Mouse (Mus musculus) heart, embryonic 15.5 days (tissue): ENCODE measurements around the gene Dpp6. TPM values are rescaled to one million over a fixed set of nuclear protein-coding genes. Genes with fewer than 3 reads are reported as not detected.

Source experiments
- ATAC-seq: fragments of 200-750 bp; cut with Nextera tagmentation; replicated peaks from 2 replicates; pipeline ENCODE4 v1.8.0; 2017; ENCODE audit warnings: low read depth, moderate TSS enrichment; ENCODE audit not compliant: insufficient number of reproducible peaks, insufficient read depth, low FRiP score
- H3K27ac ChIP-seq: fragments of 300-500 bp; sonication (generic); 2 replicates; pipeline ENCODE4 v1.5.1; 2015; ENCODE audit warnings: mild to moderate bottlenecking, inconsistent platforms
- H3K27me3 ChIP-seq: fragments of 300-500 bp; sonication (generic); 2 replicates; pipeline ENCODE4 v1.6.1; 2015; ENCODE audit warnings: inconsistent platforms
- H3K36me3 ChIP-seq: fragments of 300-500 bp; sonication (generic); 2 replicates; pipeline ENCODE4 v1.6.1; 2015; ENCODE audit warnings: mild to moderate bottlenecking, inconsistent platforms
- H3K4me1 ChIP-seq: fragments of 300-500 bp; sonication (generic); replicated peaks from 2 replicates; pipeline ENCODE4 v1.6.1; 2015; ENCODE audit warnings: inconsistent platforms
- H3K4me2 ChIP-seq: fragments of 300-500 bp; sonication (generic); 2 replicates; pipeline ENCODE4 v1.6.1; 2015; ENCODE audit warnings: inconsistent platforms, mild to moderate bottlenecking, moderate library complexity
- H3K4me3 ChIP-seq: fragments of 300-500 bp; sonication (generic); 2 replicates; pipeline ENCODE4 v1.5.1; 2015; ENCODE audit warnings: mild to moderate bottlenecking, inconsistent platforms
- H3K9ac ChIP-seq: fragments of 300-500 bp; sonication (generic); 2 replicates; pipeline ENCODE4 v1.6.1; 2015; ENCODE audit warnings: mild to moderate bottlenecking, inconsistent platforms
- H3K9me3 ChIP-seq: fragments of 300-500 bp; sonication (generic); replicated peaks from 2 replicates; pipeline ENCODE4 v1.6.1; 2016; ENCODE audit warnings: inconsistent platforms
- WGBS: fragments of 180-500 bp; shearing (Covaris S2); methylation state at CpG from one replicate; pipeline ENCODE4 v1.1.7; 2015; ENCODE audit warnings: mixed read lengths; 5-methylcytosine and 5-hydroxymethylcytosine counted together
- polyA plus RNA-seq: library from polyadenylated mRNA; unstranded; fragments of >200 nt; fragmentation: Nextera tagmentation; extraction: Ambion mirVana; gene quantifications from 2 replicates; pipeline ENCODE4 v1.2.1, GENCODE M21; 2015

Gene Dpp6
- polyA plus RNA-seq, 1 experiment from 2014 or later = 0.47 TPM

- H3K9me3 ChIP-seq = no peaks in the 10 kb centered on the region
- H3K36me3 ChIP-seq = no peaks in the 10 kb centered on the region
- H3K4me1 ChIP-seq = no peaks in the 10 kb centered on the region
- H3K27me3 ChIP-seq = no peaks in the 10 kb centered on the region
- no peak overlapping the region for H3K4me3 ChIP-seq
- H3K4me2 ChIP-seq = no peak overlapping the region
- H3K9ac ChIP-seq = no peak overlapping the region
- no peak overlapping the region for H3K27ac ChIP-seq
- no peak for ATAC-seq
These were observed 582.1 kb downstream of the Dpp6 start for GRCm38 (mm10) chr5:27399111-27399510.

GRCm38 (mm10) chr5:27402616-27403015 lies 585.6 kb downstream of the Dpp6 start:
- Histone ChIP-seq H3K27me3 (no peaks in the 10 kb centered on the region), H3K4me3 (no peak overlapping the region), H3K9ac (no peak overlapping the region), H3K27ac (no peak overlapping the region), H3K4me2 (no peak overlapping the region), H3K36me3 (no peaks in the 10 kb centered on the region), H3K9me3 (no peaks in the 10 kb centered on the region), H3K4me1 (no peaks in the 10 kb centered on the region)
- WGBS = 97% methylated on average over 1 of the region's 1 CpGs
- no peak for ATAC-seq

- no peak overlapping the region for H3K9ac ChIP-seq
- no peaks in the 10 kb centered on the region for H3K27me3 ChIP-seq
- 0 out of 2 replicates have a peak, but pooled peaks cover 2% of the 10 kb centered on the region for H3K4me1 ChIP-seq
- H3K4me3 ChIP-seq = no peak overlapping the region
- no peak overlapping the region for H3K27ac ChIP-seq
- H3K9me3 ChIP-seq = no peaks in the 10 kb centered on the region
- WGBS = 59% methylated on average over 7 of the region's 7 CpGs
- no peak overlapping the region for H3K4me2 ChIP-seq
- no peak for ATAC-seq
- H3K36me3 ChIP-seq = no peaks in the 10 kb centered on the region
These were observed 591.9 kb downstream of the Dpp6 start for GRCm38 (mm10) chr5:27408854-27409253.

GRCm38 (mm10) chr5:27413023-27413422 lies 596.0 kb downstream of the Dpp6 start:
- Histone ChIP-seq H3K27me3 (no peaks in the 10 kb centered on the region), H3K27ac (no peak overlapping the region), H3K9me3 (no peaks in the 10 kb centered on the region), H3K4me2 (no peak overlapping the region), H3K36me3 (no peaks in the 10 kb centered on the region), H3K9ac (no peak overlapping the region), H3K4me1 (0 out of 2 replicates have a peak, but pooled peaks cover 2% of the 10 kb centered on the region), H3K4me3 (no peak overlapping the region)
- 8% methylated on average over 3 of the region's 3 CpGs for WGBS
- no peak for ATAC-seq

- Histone ChIP-seq H3K4me1 (0 out of 2 replicates have a peak, but pooled peaks cover 2% of the 10 kb centered on the region), H3K27ac (no peak overlapping the region), H3K9me3 (no peaks in the 10 kb centered on the region), H3K4me3 (no peak overlapping the region), H3K9ac (no peak overlapping the region), H3K36me3 (no peaks in the 10 kb centered on the region), H3K27me3 (no peaks in the 10 kb centered on the region), H3K4me2 (no peak overlapping the region)
- WGBS = 74% methylated on average over 4 of the region's 4 CpGs
- ATAC-seq = no peak
These were observed 598.5 kb downstream of the Dpp6 start for GRCm38 (mm10) chr5:27415518-27415917.

GRCm38 (mm10) chr5:27416571-27416970 lies 599.6 kb downstream of the Dpp6 start:
- ATAC-seq = no peak
- H3K27ac ChIP-seq = no peak overlapping the region
- no peak overlapping the region for H3K9ac ChIP-seq
- no peak overlapping the region for H3K4me3 ChIP-seq
- H3K4me1 ChIP-seq = 0 out of 2 replicates have a peak, but pooled peaks cover 2% of the 10 kb centered on the region
- no peaks in the 10 kb centered on the region for H3K27me3 ChIP-seq
- WGBS = 58% methylated on average over 4 of the region's 4 CpGs
- H3K4me2 ChIP-seq = no peak overlapping the region
- H3K9me3 ChIP-seq = no peaks in the 10 kb centered on the region
- H3K36me3 ChIP-seq = no peaks in the 10 kb centered on the region

GRCm38 (mm10) chr5:27417398-27417797 lies 600.4 kb downstream of the Dpp6 start:
- Histone ChIP-seq H3K9ac (no peak overlapping the region), H3K27ac (no peak overlapping the region), H3K4me2 (no peak overlapping the region), H3K36me3 (no peaks in the 10 kb centered on the region), H3K4me1 (0 out of 2 replicates have a peak, but pooled peaks cover 2% of the 10 kb centered on the region), H3K4me3 (no peak overlapping the region), H3K9me3 (no peaks in the 10 kb centered on the region), H3K27me3 (no peaks in the 10 kb centered on the region)
- no peak for ATAC-seq
- WGBS = 47% methylated on average over 7 of the region's 7 CpGs

GRCm38 (mm10) chr5:27418856-27419255 lies 601.9 kb downstream of the Dpp6 start:
- Histone ChIP-seq H3K4me1 (no peaks in the 10 kb centered on the region), H3K27me3 (no peaks in the 10 kb centered on the region), H3K4me2 (no peak overlapping the region), H3K27ac (no peak overlapping the region), H3K36me3 (no peaks in the 10 kb centered on the region), H3K9me3 (no peaks in the 10 kb centered on the region), H3K9ac (no peak overlapping the region), H3K4me3 (no peak overlapping the region)
- whole genome bisulfite sequencing = 62% methylated on average over 1 of the region's 1 CpGs
- ATAC-seq = no peak

- no peak overlapping the region for H3K9ac ChIP-seq
- no peak overlapping the region for H3K4me2 ChIP-seq
- H3K36me3 ChIP-seq = no peaks in the 10 kb centered on the region
- no peaks in the 10 kb centered on the region for H3K27me3 ChIP-seq
- no peaks in the 10 kb centered on the region for H3K9me3 ChIP-seq
- H3K4me3 ChIP-seq = no peak overlapping the region
- no peak overlapping the region for H3K27ac ChIP-seq
- 61% methylated on average over 4 of the region's 4 CpGs for WGBS
- no peak for ATAC-seq
- no peaks in the 10 kb centered on the region for H3K4me1 ChIP-seq
These were observed 604.2 kb downstream of the Dpp6 start for GRCm38 (mm10) chr5:27421090-27421635.

GRCm38 (mm10) chr5:27423766-27424165 lies 606.8 kb downstream of the Dpp6 start:
- Histone ChIP-seq H3K4me2 (no peak overlapping the region), H3K27me3 (no peaks in the 10 kb centered on the region), H3K36me3 (no peaks in the 10 kb centered on the region), H3K27ac (no peak overlapping the region), H3K9ac (no peak overlapping the region), H3K9me3 (no peaks in the 10 kb centered on the region), H3K4me1 (no peaks in the 10 kb centered on the region), H3K4me3 (no peak overlapping the region)
- ATAC-seq = no peak
- WGBS = 66% methylated on average over 3 of the region's 3 CpGs

- H3K4me3 ChIP-seq = no peak overlapping the region
- H3K27ac ChIP-seq = no peak overlapping the region
- no peak overlapping the region for H3K4me2 ChIP-seq
- no peaks in the 10 kb centered on the region for H3K9me3 ChIP-seq
- no peaks in the 10 kb centered on the region for H3K4me1 ChIP-seq
- H3K36me3 ChIP-seq = no peaks in the 10 kb centered on the region
- ATAC-seq = no peak
- no peaks in the 10 kb centered on the region for H3K27me3 ChIP-seq
- no peak overlapping the region for H3K9ac ChIP-seq
- 34% methylated on average over 3 of the region's 3 CpGs for WGBS
These were observed 607.6 kb downstream of the Dpp6 start for GRCm38 (mm10) chr5:27424484-27425080.

GRCm38 (mm10) chr5:27426200-27426599 lies 609.2 kb downstream of the Dpp6 start:
- Histone ChIP-seq H3K9ac (no peak overlapping the region), H3K27ac (no peak overlapping the region), H3K36me3 (no peaks in the 10 kb centered on the region), H3K9me3 (no peaks in the 10 kb centered on the region), H3K4me1 (no peaks in the 10 kb centered on the region), H3K27me3 (no peaks in the 10 kb centered on the region), H3K4me3 (no peak overlapping the region), H3K4me2 (no peak overlapping the region)
- 69% methylated on average over 1 of the region's 1 CpGs for WGBS
- ATAC-seq = no peak
